Mouse (Mus musculus) sigmoid colon, adult 10 weeks (tissue): ENCODE data around the gene Gm16503. TPM values are rescaled to one million over a fixed set of nuclear protein-coding genes. Genes with fewer than 3 reads are reported as not detected.

Experiments
- polyA plus RNA-seq: library from polyadenylated mRNA; stranded (reverse); fragments of 350-450 nt; fragmentation: Illumina TruSeq; extraction: RNeasy Lipid Tissue Mini Kit (QIAGEN cat#74804); gene quantifications from one replicate; pipeline ENCODE4 v1.2.3, GENCODE M21; 2014; ENCODE audit warnings: low read depth, low replicate concordance

The Gm16503 gene
- 0.57 TPM for polyA plus RNA-seq

GRCm38 (mm10) chr4:147539918-147540317, at the start of gene Gm16503:
Gm16503 (plus strand) TSS chr4:147540218.

GRCm38 (mm10) chr4:147492117-147492516, 47.9 kb upstream of the Gm16503 start, which contains the start of gene Zfp982:
Zfp982 (plus strand) TSS chr4:147492417.

GRCm38 (mm10) chr4:147553071-147553470, 13.1 kb downstream of the Gm16503 start, which contains the start of gene Zfp985:
Zfp985 (plus strand) TSS chr4:147553277.

Other genes with a start within 250 kb of the Gm16503 start
- not detected for gene Zfp988, start 234.5 kb upstream of the Gm16503 start, polyA plus RNA-seq
- not detected for gene Zfp978, start 178.9 kb upstream of the Gm16503 start, polyA plus RNA-seq
- gene Zfp982, start 47.8 kb upstream of the Gm16503 start, polyA plus RNA-seq: 13.6 TPM
- gene Zfp985, start 13.1 kb downstream of the Gm16503 start, polyA plus RNA-seq: 0.60 TPM
- 8.8 TPM for gene Zfp979, start 102.3 kb downstream of the Gm16503 start, polyA plus RNA-seq
- gene Zfp534, start 162.3 kb downstream of the Gm16503 start, polyA plus RNA-seq: not detected